ENCODE assay signal across 21 mouse cellular contexts in genomic region chr2:78453411-78453810, GRCm38 (mm10).
"Had no signal": no experiment of that assay in that cellular context is flagged by ENCODE, and none has a peak within 500 bp of the region (broad histone marks: within the 10 kb centered on the region; RNA-seq: fewer than 3 reads in every experiment).

No protein-coding gene starts in this region.

- ATAC-seq: forebrain, embryonic 13.5 days; forebrain, embryonic 14.5 days; forebrain, embryonic 15.5 days; forebrain, embryonic 16.5 days; forebrain, postnatal 0 days had no signal

- DNase-seq: cerebellum, adult 2 months; cerebellum, adult 8-10 months; cerebellum, adult 9-10 months; cerebellum, adult 9-11 months; cerebellum, postnatal 10 days; cerebellum, postnatal 14 days; cerebellum, postnatal 25 days; embryo, embryonic 11 days; forebrain, postnatal 0 days; gastrocnemius, adult 2 months; gastrocnemius, postnatal 10 days; gastrocnemius, postnatal 14 days; gastrocnemius, postnatal 25 days; gastrocnemius, postnatal 36 days; heart, adult 11 months; heart, adult 18-20 months; heart, adult 2 months had no signal
